Mouse (Mus musculus) liver, postnatal 0 days (tissue): ENCODE measurements around the gene Adamts14. TPM values are rescaled to one million over a fixed set of nuclear protein-coding genes. Genes with fewer than 3 reads are reported as not detected.

ENCODE experiments used
- ATAC-seq: fragments of 200-750 bp; cut with Nextera tagmentation; 2 replicates; pipeline ENCODE4 v1.8.0; 2017; ENCODE audit warnings: mild to moderate bottlenecking, moderate library complexity
- DNase-seq: peaks from one replicate; pipeline ENCODE4 v3.0.0-alpha.2; 2016
- H3K27ac ChIP-seq: fragments of 300-500 bp; sonication (generic); 2 replicates; pipeline ENCODE4 v1.5.1; 2014; ENCODE audit warnings: antibody characterized with exemption, moderate library complexity, mild to moderate bottlenecking, low read depth
- H3K27me3 ChIP-seq: fragments of 300-500 bp; sonication (generic); 2 replicates; pipeline ENCODE4 v1.6.1; 2014; ENCODE audit warnings: low read length, control low read depth, mixed read lengths; ENCODE audit not compliant: insufficient read depth
- H3K36me3 ChIP-seq: fragments of 300-500 bp; sonication (generic); replicated peaks from 2 replicates; pipeline ENCODE4 v1.6.1; 2014; ENCODE audit warnings: mild to moderate bottlenecking, control low read depth, low read length, moderate library complexity, mixed read lengths; ENCODE audit not compliant: insufficient read depth
- H3K4me1 ChIP-seq: fragments of 300-500 bp; sonication (generic); 2 replicates; pipeline ENCODE4 v1.6.1; 2014; ENCODE audit warnings: antibody characterized with exemption, mild to moderate bottlenecking, control low read depth; ENCODE audit not compliant: insufficient read depth
- H3K4me2 ChIP-seq: fragments of 300-500 bp; sonication (generic); 2 replicates; pipeline ENCODE4 v1.6.1; 2014; ENCODE audit warnings: low read depth, mild to moderate bottlenecking, low read length, moderate library complexity, mixed read lengths
- H3K4me3 ChIP-seq: fragments of 300-500 bp; sonication (generic); 2 replicates; pipeline ENCODE4 v1.5.1; 2014; ENCODE audit warnings: low read depth, low read length
- H3K9ac ChIP-seq: fragments of 300-500 bp; sonication (generic); replicated peaks from 2 replicates; pipeline ENCODE4 v1.6.1; 2014; ENCODE audit warnings: mild to moderate bottlenecking, moderate library complexity
- H3K9me3 ChIP-seq: fragments of 300-500 bp; sonication (generic); 2 replicates; pipeline ENCODE4 v1.6.1; 2016; ENCODE audit warnings: mild to moderate bottlenecking, control low read depth, low read length, mixed read lengths
- CTCF ChIP-seq: sonication (generic); IDR thresholded peaks from 2 replicates; pipeline ENCODE4 v1.5.1; 2016; ENCODE audit warnings: antibody characterized with exemption, low read depth
- EP300 ChIP-seq: IDR thresholded peaks from 2 replicates; pipeline ENCODE4 v1.6.1; 2016; ENCODE audit warnings: antibody characterized with exemption, low read depth, mild to moderate bottlenecking
- whole genome bisulfite sequencing: fragments of 180-500 bp; shearing (Covaris S2); extraction: QIAGEN DNeasy Blood & Tissue Kit; methylation state at CpG from one replicate; pipeline ENCODE4 v1.1.7; 2014; ENCODE audit not compliant: insufficient replicate concordance; 5-methylcytosine and 5-hydroxymethylcytosine counted together
- polyA plus RNA-seq: library from polyadenylated mRNA; unstranded; fragments of >200 nt; fragmentation: Nextera tagmentation; extraction: Ambion mirVana; gene quantifications from 2 replicates; pipeline ENCODE4 v1.2.1, GENCODE M21; 2015

Gene Adamts14
- polyA plus RNA-seq, 1 experiment from 2014 or later: 0.39 TPM

GRCm38 (mm10) chr10:61226784-61227396 is 46.3 kb downstream of the Adamts14 start:
- Histone ChIP-seq H3K36me3 (no peaks in the 10 kb centered on the region), H3K9ac (no peak overlapping the region), H3K27ac (no peak overlapping the region), H3K4me2 (no peak overlapping the region), H3K27me3 (no peaks in the 10 kb centered on the region), H3K4me3 (no peak overlapping the region), H3K9me3 (no peaks in the 10 kb centered on the region), H3K4me1 (no peaks in the 10 kb centered on the region)
- DNase-seq (no peak), ATAC-seq (no peak)
- WGBS: 50% methylated on average over 4 of the region's 4 CpGs
- TF ChIP-seq CTCF: no peak
- no peak for TF ChIP-seq EP300

- Histone ChIP-seq H3K27ac (no peak overlapping the region), H3K9me3 (no peaks in the 10 kb centered on the region), H3K36me3 (no peaks in the 10 kb centered on the region), H3K27me3 (no peaks in the 10 kb centered on the region), H3K9ac (no peak overlapping the region), H3K4me2 (no peak overlapping the region), H3K4me3 (no peak overlapping the region), H3K4me1 (no peaks in the 10 kb centered on the region)
- ATAC-seq: no peak
- no peak for TF ChIP-seq CTCF
- TF ChIP-seq EP300: no peak
- DNase-seq: no peak
- 81% methylated on average over 5 of the region's 5 CpGs for WGBS
Observed at GRCm38 (mm10) chr10:61225694-61226093, 47.5 kb downstream of the Adamts14 start.

- no peak for TF ChIP-seq EP300
- peak; percentile 41 for TF ChIP-seq CTCF
- Histone ChIP-seq H3K36me3 (no peaks in the 10 kb centered on the region), H3K4me2 (no peak overlapping the region), H3K27ac (no peak overlapping the region), H3K4me1 (no peaks in the 10 kb centered on the region), H3K9ac (no peak overlapping the region), H3K27me3 (no peaks in the 10 kb centered on the region), H3K4me3 (no peak overlapping the region), H3K9me3 (no peaks in the 10 kb centered on the region)
- WGBS: 86% methylated on average over 4 of the region's 4 CpGs
- no peak for DNase-seq
- ATAC-seq: no peak
Observed at GRCm38 (mm10) chr10:61219318-61219717, 53.9 kb downstream of the Adamts14 start.

GRCm38 (mm10) chr10:61216163-61216562 is 57.1 kb downstream of the Adamts14 start:
- no peaks in the 10 kb centered on the region for H3K9me3 ChIP-seq
- ATAC-seq: peak; percentile 53

GRCm38 (mm10) chr10:61215658-61216057 is 57.6 kb downstream of the Adamts14 start:
- TF ChIP-seq EP300: no peak
- peak; percentile 63 for TF ChIP-seq CTCF
- H3K36me3 ChIP-seq: no peaks in the 10 kb centered on the region
- ATAC-seq (no peak), DNase-seq (no peak)
- 0 out of 2 replicates have a peak, but pooled peaks cover 5% of the 10 kb centered on the region for H3K27me3 ChIP-seq
- H3K4me1 ChIP-seq: 0 out of 2 replicates have a peak, but pooled peaks cover 2% of the 10 kb centered on the region
- 85% methylated on average over 6 of the region's 6 CpGs for WGBS
- H3K4me3 ChIP-seq: no peak overlapping the region
- no peak overlapping the region for H3K9ac ChIP-seq
- H3K9me3 ChIP-seq: no peaks in the 10 kb centered on the region
- H3K27ac ChIP-seq: no peak overlapping the region
- no peak overlapping the region for H3K4me2 ChIP-seq

More at GRCm38 (mm10) chr10:61216163-61216562, 57.1 kb downstream of the Adamts14 start:
- Histone ChIP-seq H3K27ac (no peak overlapping the region), H3K4me1 (0 out of 2 replicates have a peak, but pooled peaks cover 2% of the 10 kb centered on the region), H3K4me2 (no peak overlapping the region), H3K36me3 (no peaks in the 10 kb centered on the region), H3K27me3 (0 out of 2 replicates have a peak, but pooled peaks cover 5% of the 10 kb centered on the region), H3K4me3 (no peak overlapping the region), H3K9ac (no peak overlapping the region)
- TF ChIP-seq EP300 (peak; percentile 70; the same call in 1 of the 2 replicates), CTCF (no peak)
- no peak for DNase-seq
- WGBS: 17% methylated on average over 4 of the region's 4 CpGs

GRCm38 (mm10) chr10:61212817-61213216 is 60.4 kb downstream of the Adamts14 start:
- Histone ChIP-seq H3K36me3 (no peaks in the 10 kb centered on the region), H3K9ac (no peak overlapping the region), H3K4me1 (0 out of 2 replicates have a peak, but pooled peaks cover 2% of the 10 kb centered on the region), H3K9me3 (no peaks in the 10 kb centered on the region), H3K4me3 (no peak overlapping the region), H3K27ac (no peak overlapping the region), H3K27me3 (0 out of 2 replicates have a peak, but pooled peaks cover 5% of the 10 kb centered on the region), H3K4me2 (no peak overlapping the region)
- 16% methylated on average over 10 of the region's 11 CpGs for whole genome bisulfite sequencing
- peak; percentile 45; the same call in 1 of the 2 replicates for ATAC-seq
- peak; percentile 60 for DNase-seq
- no peak for TF ChIP-seq EP300
- TF ChIP-seq CTCF: no peak
